Mouse (Mus musculus): Measurements from ENCODE around the gene Ctsr. TPM values are rescaled to one million over a fixed set of nuclear protein-coding genes. Genes with fewer than 3 reads are reported as not detected.
"Not testable (repeated sequence)": the region's sequence is repeated elsewhere in the genome, so short reads cannot be mapped to it uniquely, and the experiment has no call there.

Ctsr gene
- not detected in 2 replicates for polyA plus RNA-seq (2012; rRNA removed)

DNA sequence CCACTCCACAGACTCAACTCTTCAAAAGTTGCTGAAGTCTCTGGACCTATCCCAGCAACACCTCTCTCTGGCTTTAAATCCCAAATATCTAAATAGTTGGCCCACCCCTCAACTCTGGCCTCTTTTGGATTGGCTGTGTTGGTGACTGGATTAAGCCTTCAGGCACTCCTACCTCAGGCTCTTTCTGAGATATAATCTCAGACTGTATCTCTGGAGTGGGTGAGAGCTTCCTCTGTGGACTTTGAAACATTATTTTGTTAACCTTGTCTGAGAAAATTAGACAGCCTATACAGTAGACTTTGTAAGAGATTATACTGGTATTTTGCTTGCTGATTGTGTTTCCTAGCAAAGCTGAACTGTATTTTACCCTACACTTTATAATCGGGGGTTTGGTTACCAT lies at the start of gene Ctsr:
Gene Ctsr, minus strand, starts transcription at position 101 of the 400 bp plus-strand sequence.
- DNase-seq (ENCODE audit: low read depth) = no peak

DNA sequence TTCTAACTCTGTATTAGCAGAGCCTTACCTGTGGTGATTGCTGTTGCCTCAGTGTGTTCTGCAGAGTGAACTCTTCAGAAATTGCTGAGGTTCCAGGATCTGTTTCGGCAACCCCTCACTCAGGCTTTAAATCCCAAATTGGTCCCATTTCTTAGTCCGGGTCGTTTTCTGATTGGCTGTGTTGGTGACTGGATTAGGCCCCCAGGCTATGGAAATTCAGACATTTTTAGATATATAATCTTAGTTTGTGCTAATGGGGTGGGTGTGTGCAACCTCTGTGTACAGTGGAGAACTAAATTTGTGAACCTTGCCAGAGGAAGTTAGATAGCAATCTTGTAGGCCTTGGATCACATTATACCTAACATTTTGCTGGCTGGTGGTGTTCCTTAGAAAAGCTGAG lies 39.3 kb upstream of the Ctsr start, which contains the start of gene Cts6:
Gene Cts6, minus strand, starts transcription at position 101 of the 400 bp plus-strand sequence.
- no peak for DNase-seq (ENCODE audit: low read depth)

DNA sequence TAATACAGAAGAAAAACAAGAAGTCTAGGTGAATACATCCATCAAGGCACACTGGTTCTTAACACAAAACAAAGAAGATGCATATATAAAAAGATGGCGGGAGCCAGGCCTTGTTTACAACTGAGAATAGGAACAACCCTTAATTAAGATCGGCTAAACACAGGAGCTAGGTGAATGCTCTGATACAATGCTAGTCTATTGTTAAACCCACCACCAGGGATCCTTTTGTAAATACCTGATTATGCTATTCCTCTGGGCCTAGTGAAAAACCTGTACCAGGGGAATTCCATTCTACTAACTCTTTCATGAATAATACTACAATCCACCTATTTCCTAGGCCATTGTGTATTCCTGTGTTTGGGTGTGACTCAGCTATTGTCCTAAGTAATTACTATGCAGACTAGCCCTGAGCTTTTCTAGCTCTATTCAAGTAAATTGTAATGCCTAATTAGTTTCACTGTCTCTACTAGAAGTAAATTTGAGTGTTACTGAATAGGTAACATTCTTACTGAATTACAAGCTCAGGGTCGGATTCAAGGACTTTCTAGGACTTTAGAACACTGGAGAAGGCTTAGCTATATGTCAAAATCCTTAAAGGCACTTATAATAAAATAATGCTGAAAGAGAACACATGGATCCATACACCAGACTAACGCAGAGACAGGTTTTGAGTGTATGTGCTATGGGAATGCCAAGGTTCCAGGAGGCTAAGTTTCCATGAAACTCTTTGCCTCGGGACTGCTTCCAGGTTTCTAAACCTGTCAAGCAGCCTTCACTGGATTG lies 21.3 kb upstream of the Ctsr start:
- DNase-seq (ENCODE audit: low read depth) = not testable (repeated sequence)

DNA sequence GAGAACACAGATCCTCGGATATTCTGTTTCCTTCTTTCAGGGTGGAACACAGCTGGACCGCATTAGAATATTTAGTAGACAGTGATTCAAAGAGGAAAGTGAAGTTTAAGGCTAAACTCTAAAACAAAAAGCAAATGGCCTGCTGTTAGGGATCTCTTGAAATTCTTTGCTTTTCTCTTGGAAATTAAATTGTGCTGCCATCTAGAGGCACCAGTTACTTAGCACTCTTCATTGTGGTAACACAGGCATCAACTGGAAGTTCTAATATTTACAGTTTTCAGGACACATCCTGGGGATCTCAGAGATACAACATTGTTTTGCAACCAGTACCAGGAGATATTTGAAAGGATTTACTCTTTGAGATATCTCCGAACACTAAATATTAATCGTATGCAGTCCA lies 566 bp upstream of the Ctsr start:
- no peak for DNase-seq (ENCODE audit: low read depth)

Other genes with a start within 250 kb of the Ctsr start
- gene Gm49393, start 228.7 kb downstream of the Ctsr start, polyA plus RNA-seq (2012; rRNA removed) = not detected in 2 replicates
- 2.0 and 2.4 TPM in 2 replicates for gene Gm49391, start 227.7 kb downstream of the Ctsr start, polyA plus RNA-seq (2012; rRNA removed)
- 12.2 and 18.5 TPM in 2 replicates for gene Ctla2a, start 227.6 kb downstream of the Ctsr start, polyA plus RNA-seq (2012; rRNA removed)
- gene Tpbpa, start 222.3 kb downstream of the Ctsr start, polyA plus RNA-seq (2012; rRNA removed) = not detected in 2 replicates
- not detected in 2 replicates for gene Ctsj, start 158.3 kb downstream of the Ctsr start, polyA plus RNA-seq (2012; rRNA removed)
- not detected in 2 replicates for gene Ctsq, start 123.6 kb downstream of the Ctsr start, polyA plus RNA-seq (2012; rRNA removed)
- gene Cts6, start 39.2 kb upstream of the Ctsr start, polyA plus RNA-seq (2012; rRNA removed) = not detected in 2 replicates
- not detected in 2 replicates for gene Cts8, start 91.1 kb upstream of the Ctsr start, polyA plus RNA-seq (2012; rRNA removed)
- gene Gm49398, start 124.6 kb upstream of the Ctsr start, polyA plus RNA-seq (2012; rRNA removed) = not detected in 2 replicates
- not detected in 2 replicates for gene Cts7, start 193.9 kb upstream of the Ctsr start, polyA plus RNA-seq (2012; rRNA removed)

Data from gonadal fat pad, adult 2 months (tissue).